Mouse (Mus musculus): ENCODE measurements around the gene Zfp286.
"Not testable (repeated sequence)": the region's sequence is repeated elsewhere in the genome, so short reads cannot be mapped to it uniquely, and the experiment has no call there.

The Zfp286 gene

DNA sequence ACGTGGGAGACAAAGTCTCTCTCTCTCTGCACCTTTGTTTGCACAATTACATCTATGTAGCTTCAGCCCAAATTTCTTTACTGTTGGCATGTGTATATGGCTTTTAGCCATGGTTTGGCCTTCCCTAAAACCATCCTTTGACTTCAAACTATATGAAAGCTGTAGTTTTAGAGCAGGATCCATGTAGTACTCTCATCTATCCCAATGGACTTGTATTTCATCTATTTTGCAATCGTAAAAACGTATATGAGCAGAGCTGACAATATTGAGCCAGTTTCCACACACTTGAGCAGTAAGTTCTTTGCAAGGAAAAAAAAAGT is 315 bp upstream of the Zfp286 start:
- DNase-seq (ENCODE audit: low read depth, low spot score), result no peak

DNA sequence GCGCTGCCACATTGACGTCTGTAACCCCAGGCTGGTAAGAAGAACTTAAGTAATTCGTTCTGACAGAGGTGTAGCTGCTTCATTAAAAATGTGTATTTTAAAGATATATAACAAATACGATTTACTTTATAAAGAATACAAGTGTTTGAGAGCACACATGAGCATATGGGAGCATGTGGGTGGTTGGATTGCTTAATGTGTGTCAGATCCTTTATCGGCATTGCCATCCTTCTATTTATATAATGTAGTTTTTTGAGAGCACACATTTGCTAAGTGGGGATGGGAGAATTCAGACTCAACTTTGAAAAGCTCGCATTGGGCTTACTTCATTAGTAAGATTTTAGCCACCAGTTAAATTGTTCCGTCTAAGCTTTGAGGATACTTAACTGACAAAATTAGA is 12.8 kb downstream of the Zfp286 start:
- DNase-seq (ENCODE audit: low read depth, low spot score), result no peak

GRCm38 (mm10) chr11:62760755-62761457 is 28.4 kb downstream of the Zfp286 start:
- no peak for DNase-seq (ENCODE audit: low read depth, low spot score)

DNA sequence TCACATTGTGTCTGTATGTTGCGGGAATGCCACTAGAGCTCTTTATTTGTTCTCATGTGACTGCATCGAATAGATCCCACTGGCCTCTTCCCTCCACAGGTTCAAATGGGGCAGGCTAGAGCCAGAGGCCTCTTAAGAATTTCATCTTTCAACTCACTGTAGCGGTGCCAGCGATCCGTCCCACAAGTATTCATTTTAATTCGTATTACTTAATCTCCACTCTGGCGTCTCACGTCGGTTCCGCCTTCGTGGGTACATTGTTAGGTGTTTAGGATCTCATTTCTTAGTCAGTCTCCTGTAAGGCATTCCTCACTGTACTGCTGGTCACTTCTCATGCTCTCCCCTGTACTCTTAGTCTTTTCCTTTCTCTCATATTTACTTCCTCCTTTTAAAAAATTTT is 30.8 kb downstream of the Zfp286 start:
- DNase-seq (ENCODE audit: low read depth, low spot score), result no peak

DNA sequence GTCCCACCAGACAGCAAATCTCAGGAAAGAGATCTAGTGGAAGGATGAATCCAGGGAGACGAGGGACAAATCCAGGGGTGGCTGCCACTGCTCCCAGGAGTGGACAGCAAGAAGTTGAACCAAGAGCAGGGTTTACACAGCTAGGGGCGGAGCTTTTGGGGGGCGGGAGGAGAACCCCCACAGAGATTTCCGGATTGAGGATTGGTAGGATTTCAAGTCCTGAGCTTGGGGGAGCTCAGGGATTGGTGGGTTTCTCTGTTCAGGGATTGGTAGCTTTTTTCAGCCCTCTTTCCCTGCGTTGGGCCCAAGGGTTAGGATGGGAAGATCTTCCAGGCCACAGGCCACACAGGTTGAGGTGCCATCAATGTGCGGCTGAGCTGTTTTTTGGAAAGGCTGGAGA is 31.4 kb downstream of the Zfp286 start:
- DNase-seq (ENCODE audit: low read depth, low spot score), result no peak

DNA sequence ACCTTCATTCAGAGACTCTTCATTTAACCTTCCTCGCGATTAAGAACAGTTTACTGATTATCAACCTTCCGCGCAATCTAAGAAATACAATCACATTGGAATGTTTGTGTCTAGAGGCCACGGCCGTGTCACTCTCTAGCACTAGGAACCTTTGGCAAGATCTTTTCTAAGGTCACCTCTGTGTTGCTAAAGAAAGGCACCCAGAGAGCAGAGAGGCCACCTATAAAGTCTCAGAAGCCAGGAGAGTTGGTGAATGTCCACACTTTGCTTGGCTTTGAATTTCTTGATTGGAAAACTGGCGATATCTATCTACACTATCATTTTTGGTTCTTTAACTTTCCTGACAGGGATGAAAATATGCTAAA is 32.1 kb downstream of the Zfp286 start:
- DNase-seq (ENCODE audit: low read depth, low spot score), result no peak

- DNase-seq (ENCODE audit: low read depth, low spot score), result peak; percentile 85
Observed at GRCm38 (mm10) chr11:62756456-62757142, 32.7 kb downstream of the Zfp286 start.

DNA sequence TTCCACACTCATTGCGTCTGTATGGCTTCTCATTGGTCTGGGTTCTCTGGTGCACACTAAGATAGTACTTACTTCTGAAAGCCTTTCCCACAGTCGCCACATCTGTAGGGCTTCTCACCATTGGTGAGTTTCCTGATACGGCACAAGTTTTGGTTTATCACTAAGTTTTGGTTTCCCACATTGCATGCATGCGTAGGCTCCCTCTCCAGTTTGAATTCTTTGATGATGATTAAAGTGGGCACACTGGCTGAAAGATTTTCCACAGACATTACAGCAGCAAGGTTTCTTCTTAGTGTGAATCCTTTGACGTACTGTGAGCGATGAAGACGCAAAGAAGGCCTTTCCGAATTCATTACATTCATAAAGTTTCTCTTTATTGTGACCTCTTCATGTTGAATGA is 36.5 kb downstream of the Zfp286 start, which contains the start of gene Gm10428:
TSS of gene Gm10428 (plus strand) at position 321 of the 400 bp plus-strand sequence.
- DNase-seq (ENCODE audit: low read depth, low spot score), result no peak

DNA sequence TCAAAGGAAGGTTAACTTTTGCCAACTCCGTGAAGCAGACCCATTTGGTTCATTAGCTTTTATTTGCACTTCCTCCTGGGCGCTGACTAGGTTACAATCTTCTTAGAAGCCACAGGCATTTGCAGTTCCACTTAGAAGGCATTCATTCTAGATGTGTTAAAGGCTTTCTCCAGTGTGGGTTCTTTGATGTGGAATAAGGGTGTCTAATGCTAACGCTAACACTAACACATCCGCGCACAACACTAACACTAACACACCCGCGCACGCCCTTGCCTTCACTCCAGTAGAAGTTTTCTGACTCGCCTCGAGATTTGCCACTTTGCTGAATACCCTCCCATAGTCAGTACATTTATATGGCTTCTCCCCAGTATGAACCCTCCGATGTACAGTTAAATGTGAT is 37.1 kb downstream of the Zfp286 start:
- no peak for DNase-seq (ENCODE audit: low read depth, low spot score)

- DNase-seq (ENCODE audit: low read depth, low spot score), result not testable (repeated sequence)
Observed at GRCm38 (mm10) chr11:62749445-62749844, 39.8 kb downstream of the Zfp286 start.

GRCm38 (mm10) chr11:62748062-62748461 is 41.2 kb downstream of the Zfp286 start:
- no peak for DNase-seq (ENCODE audit: low read depth, low spot score)

GRCm38 (mm10) chr11:62747227-62747626 is 42.0 kb downstream of the Zfp286 start:
- DNase-seq (ENCODE audit: low read depth, low spot score), result no peak

DNA sequence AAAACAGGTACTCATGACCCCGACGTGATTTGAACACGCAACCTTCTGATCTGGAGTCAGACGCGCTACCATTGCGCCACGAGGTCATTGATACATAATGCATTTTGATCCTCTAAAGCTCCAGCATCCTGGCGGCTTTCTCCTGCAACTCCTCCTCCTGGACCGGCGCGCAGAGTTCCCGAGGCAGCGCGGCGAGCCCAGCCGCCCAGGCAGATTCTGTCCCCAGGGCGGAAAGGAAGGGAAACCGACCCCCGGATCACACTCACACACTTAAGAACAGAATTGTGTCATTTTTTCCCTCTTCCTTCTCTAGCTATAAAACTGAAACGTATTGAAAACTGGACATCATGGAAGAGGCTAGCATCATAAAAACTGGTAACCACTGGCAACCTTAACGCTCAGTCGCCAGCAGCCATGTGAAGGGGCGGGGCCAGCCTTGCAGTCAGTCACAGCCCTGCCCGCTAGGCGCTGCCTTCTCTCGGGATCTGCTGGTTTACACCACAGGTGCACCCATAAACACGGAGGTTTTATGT is 43.2 kb downstream of the Zfp286 start:
- peak; percentile 71 for DNase-seq (ENCODE audit: low read depth, low spot score)

DNA sequence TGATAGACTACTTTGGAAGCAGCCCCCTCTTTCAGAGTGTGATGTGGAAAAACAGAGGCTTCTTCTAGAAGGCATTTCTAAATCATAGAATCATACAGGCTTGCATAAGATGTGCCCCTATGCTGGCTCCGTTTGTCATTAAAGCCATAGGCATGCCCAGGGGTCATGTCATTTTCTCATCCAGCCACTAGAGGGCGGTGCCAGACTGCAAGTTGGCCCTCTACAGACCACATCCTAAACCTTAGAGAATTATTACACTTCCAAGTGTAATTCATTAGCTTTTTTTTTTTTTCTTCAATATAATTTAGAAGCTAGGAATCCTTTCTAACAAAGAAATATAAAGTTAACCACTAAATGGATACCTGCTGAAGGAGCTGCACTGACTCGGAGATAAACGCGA is 45.2 kb downstream of the Zfp286 start:
- DNase-seq (ENCODE audit: low read depth, low spot score), result peak; percentile 73

DNA sequence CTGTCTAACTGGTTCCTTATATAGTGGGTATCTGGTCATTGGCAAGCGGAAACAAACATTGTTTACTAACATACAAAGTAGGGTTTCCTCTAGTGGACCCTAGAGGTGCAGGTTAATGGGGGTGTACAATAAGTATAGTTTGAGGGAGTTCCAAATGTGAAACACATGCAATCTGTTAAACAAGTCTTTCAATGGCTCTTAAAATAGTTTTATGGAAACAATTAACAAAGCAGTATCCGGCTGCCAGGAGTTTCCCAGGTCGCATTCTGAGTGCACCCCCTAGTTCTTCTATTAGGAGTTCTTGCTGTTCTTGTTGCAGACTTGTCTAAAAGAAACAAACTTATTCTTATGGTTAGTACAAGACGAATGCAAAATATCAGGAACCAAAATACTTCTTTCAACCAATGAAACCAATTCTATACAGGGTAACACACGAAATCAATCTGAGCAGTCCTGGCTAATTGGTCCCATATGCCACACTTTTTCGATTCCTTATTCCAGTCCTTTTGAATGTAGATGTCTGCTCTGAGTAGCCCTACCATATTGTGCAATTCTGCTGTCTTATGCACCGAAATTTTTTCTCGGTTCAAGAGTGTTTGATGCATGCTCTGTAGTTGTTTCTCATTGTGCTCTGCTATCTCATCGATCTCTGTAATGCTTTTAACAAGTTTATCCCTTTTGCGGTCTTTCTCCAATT is 46.9 kb downstream of the Zfp286 start:
- DNase-seq (ENCODE audit: low read depth, low spot score), result no peak

DNA sequence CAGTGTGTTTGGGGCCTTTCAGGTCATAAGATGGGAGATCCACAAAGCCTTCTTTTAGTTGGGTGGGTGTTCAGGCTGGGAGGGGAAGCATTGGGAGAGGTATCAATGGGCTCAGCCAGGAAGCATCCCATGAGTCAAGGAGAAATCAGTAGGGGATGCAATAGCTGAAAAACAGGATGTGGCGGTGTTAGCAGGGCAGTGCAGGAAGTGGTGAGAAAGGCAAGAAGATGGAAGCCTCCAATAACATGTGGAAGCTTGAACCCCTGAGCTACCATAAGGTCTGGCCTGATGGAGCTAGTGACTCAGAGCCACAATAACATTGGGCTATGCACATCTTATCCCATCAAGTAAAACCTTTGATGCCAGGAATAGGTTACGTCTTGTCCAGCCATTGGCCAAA is 48.1 kb downstream of the Zfp286 start:
- no peak for DNase-seq (ENCODE audit: low read depth, low spot score)

GRCm38 (mm10) chr11:62732665-62733064 is 56.6 kb downstream of the Zfp286 start:
- no peak for DNase-seq (ENCODE audit: low read depth, low spot score)

GRCm38 (mm10) chr11:62732022-62732387 is 57.3 kb downstream of the Zfp286 start:
- DNase-seq (ENCODE audit: low read depth, low spot score), result no peak

DNA sequence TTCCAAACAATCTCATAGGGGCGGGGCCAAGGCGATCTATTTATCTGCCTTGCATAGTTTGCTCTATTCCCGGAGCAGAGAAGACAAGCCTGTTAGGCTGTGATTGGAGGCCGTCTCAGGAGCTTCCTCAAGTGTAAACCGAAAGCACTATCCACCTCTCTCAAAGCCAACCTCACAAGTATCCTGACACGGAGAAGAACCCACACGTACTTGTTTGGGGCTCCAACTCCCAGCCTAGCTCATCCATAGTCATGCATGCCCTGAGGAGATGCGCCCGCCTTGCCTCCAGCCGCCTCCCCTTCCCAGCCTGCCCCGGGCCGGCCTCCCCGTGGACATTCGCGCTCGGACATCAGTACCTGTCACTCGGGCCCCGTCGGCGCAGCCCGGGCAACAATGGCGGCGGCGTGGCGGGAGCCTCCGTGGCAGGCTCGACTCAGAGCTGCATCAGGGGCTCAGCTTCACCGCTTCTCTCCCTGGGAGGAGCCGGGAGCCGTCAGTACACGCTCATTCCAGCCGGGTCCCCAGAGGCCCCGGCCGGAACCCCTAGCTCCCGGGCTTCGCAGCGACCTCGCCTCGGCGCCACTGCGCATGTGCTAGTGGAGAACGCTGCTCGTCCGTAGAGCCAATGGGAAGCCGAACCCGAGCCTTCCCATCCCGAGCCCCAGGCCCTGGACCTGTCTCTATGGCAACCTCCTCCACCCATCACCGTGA is 57.8 kb downstream of the Zfp286 start, which contains the start of gene Zfp287:
TSS of gene Zfp287 (minus strand) at position 595 of the 711 bp plus-strand sequence.
- DNase-seq (ENCODE audit: low read depth, low spot score), result peak; percentile 86

DNA sequence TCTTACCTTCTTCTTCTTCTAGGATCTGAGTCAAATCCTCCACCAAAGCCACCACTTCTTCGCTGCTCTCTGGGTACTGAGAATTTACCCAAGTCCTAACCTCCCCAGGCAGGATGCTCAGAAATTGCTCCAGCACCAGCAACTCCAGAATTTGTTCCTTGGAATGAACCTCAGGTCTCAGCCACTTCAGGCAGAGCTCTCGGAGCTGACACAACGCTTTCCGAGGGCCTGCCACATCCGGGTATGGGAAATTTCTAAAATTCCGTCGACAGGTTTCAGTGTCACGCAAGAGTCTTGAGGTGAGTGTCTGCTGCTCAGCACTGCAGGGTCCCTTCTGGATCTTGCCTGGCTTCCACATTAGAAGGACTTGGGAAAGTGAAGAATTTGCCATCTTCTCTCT is 61.0 kb downstream of the Zfp286 start:
- DNase-seq (ENCODE audit: low read depth, low spot score), result no peak

GRCm38 (mm10) chr11:62710657-62711056 is 78.6 kb downstream of the Zfp286 start:
- DNase-seq (ENCODE audit: low read depth, low spot score), result no peak

DNA sequence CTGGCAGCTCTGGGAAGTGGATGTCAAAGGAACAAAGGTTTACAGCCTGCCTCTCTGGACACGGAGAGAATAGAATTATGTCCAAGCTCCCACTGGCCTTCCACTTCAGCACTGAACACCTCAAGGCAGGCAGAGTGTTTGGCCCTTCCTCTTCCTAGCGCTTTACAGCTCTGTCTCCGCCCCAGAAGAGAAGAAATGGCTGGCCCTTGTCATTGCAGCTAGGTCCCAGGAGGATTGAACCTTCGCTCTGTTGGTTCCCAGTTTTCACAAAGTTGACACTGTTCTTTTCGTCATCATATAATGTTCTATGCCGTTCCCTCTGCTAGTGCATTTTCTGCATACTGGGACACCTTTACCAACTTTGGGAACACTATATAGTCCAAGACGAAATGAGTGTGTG is 81.0 kb downstream of the Zfp286 start:
- DNase-seq (ENCODE audit: low read depth, low spot score), result no peak

Data from A20 (cell line).